Mouse (Mus musculus) adrenal gland, postnatal 4 days (tissue): ENCODE measurements around the gene Cacna1g. TPM values are rescaled to one million over a fixed set of nuclear protein-coding genes. Genes with fewer than 3 reads are reported as not detected.

Source experiments
- DNase-seq, 2 experiments: peaks; one replicate each; pipeline ENCODE4 v3.0.0; 2021 to 2022; ENCODE audit warnings: low spot score in 2 of 2, mixed read lengths in 2 of 2
- total RNA-seq, 2 experiments: library from RNA; stranded (reverse); gene quantifications; 2 replicates each; pipeline ENCODE4 v1.2.3; 2021

The Cacna1g gene
- total RNA-seq, 2 experiments from 2014 or later, result 8.7 to 12.0 TPM

- DNase-seq, result no peak
These were observed 8.7 kb upstream of the Cacna1g start for GRCm38 (mm10) chr11:94482738-94483137.

GRCm38 (mm10) chr11:94481963-94482362 lies 8.0 kb upstream of the Cacna1g start:
- DNase-seq, result no peak

- no peak for DNase-seq
These were observed 6.4 kb upstream of the Cacna1g start for GRCm38 (mm10) chr11:94480382-94480781.

GRCm38 (mm10) chr11:94477651-94478050 lies 3.7 kb upstream of the Cacna1g start:
- DNase-seq, result no peak

- no peak for DNase-seq
These were observed 1.7 kb upstream of the Cacna1g start for GRCm38 (mm10) chr11:94475722-94476121.

GRCm38 (mm10) chr11:94474544-94474910 lies 529 bp upstream of the Cacna1g start:
- no peak for DNase-seq

- DNase-seq, result no peak
These were observed 887 bp downstream of the Cacna1g start for GRCm38 (mm10) chr11:94472916-94473706.

- no peak for DNase-seq
These were observed 1.4 kb downstream of the Cacna1g start for GRCm38 (mm10) chr11:94472585-94472915.

- no peak for DNase-seq
These were observed 2.0 kb downstream of the Cacna1g start for GRCm38 (mm10) chr11:94471740-94472584.

GRCm38 (mm10) chr11:94470391-94470790 lies 3.6 kb downstream of the Cacna1g start:
- no peak for DNase-seq

GRCm38 (mm10) chr11:94469136-94470064 lies 4.6 kb downstream of the Cacna1g start:
- DNase-seq, result no peak

- DNase-seq, result no peak
These were observed 5.4 kb downstream of the Cacna1g start for GRCm38 (mm10) chr11:94468582-94469064.

GRCm38 (mm10) chr11:94466333-94466855 lies 7.6 kb downstream of the Cacna1g start:
- no peak for DNase-seq

GRCm38 (mm10) chr11:94464170-94464569 lies 9.8 kb downstream of the Cacna1g start:
- no peak for DNase-seq

GRCm38 (mm10) chr11:94461856-94462255 lies 12.1 kb downstream of the Cacna1g start:
- DNase-seq, result no peak

GRCm38 (mm10) chr11:94457001-94457400 lies 17.0 kb downstream of the Cacna1g start:
- DNase-seq, result no peak

- no peak for DNase-seq
These were observed 17.7 kb downstream of the Cacna1g start for GRCm38 (mm10) chr11:94456347-94456746.

GRCm38 (mm10) chr11:94455161-94455820 lies 18.7 kb downstream of the Cacna1g start:
- no peak for DNase-seq

- DNase-seq, result no peak
These were observed 19.2 kb downstream of the Cacna1g start for GRCm38 (mm10) chr11:94454756-94455155.

- DNase-seq, result no peak
These were observed 22.8 kb downstream of the Cacna1g start for GRCm38 (mm10) chr11:94451091-94451773.
